Mouse (Mus musculus) hindbrain, postnatal 0 days (tissue): ENCODE results near the gene Metap2. TPM values are rescaled to one million over a fixed set of nuclear protein-coding genes. Genes with fewer than 3 reads are reported as not detected.
A peak's percentile ranks its signal among the peaks of the same experiment; 100 is the strongest.

ENCODE experiments used
- ATAC-seq: fragments of 200-750 bp; cut with Nextera tagmentation; 2 replicates; pipeline ENCODE4 v1.8.0; 2017; ENCODE audit warnings: mild to moderate bottlenecking, moderate TSS enrichment, moderate library complexity
- DNase-seq: peaks from one replicate; pipeline ENCODE4 v3.0.0-alpha.2; 2015; ENCODE audit warnings: low spot score
- H3K27ac ChIP-seq: fragments of 300-500 bp; sonication (generic); 2 replicates; pipeline ENCODE4 v1.5.1; 2014; ENCODE audit warnings: mild to moderate bottlenecking
- H3K27me3 ChIP-seq: fragments of 300-500 bp; sonication (generic); 2 replicates; pipeline ENCODE4 v1.6.1; 2014; ENCODE audit warnings: low read length, mixed read lengths; ENCODE audit not compliant: insufficient read depth
- H3K36me3 ChIP-seq: fragments of 300-500 bp; sonication (generic); 2 replicates; pipeline ENCODE4 v1.6.1; 2014; ENCODE audit warnings: low read length, mixed read lengths; ENCODE audit not compliant: insufficient read depth
- H3K4me1 ChIP-seq: fragments of 300-500 bp; sonication (generic); 2 replicates; pipeline ENCODE4 v1.6.1; 2014; ENCODE audit warnings: antibody characterized with exemption, low read length, mixed read lengths; ENCODE audit not compliant: insufficient read depth
- H3K4me2 ChIP-seq: fragments of 300-500 bp; sonication (generic); 2 replicates; pipeline ENCODE4 v1.6.1; 2014; ENCODE audit warnings: low read depth, mild to moderate bottlenecking, low read length, moderate library complexity, mixed read lengths
- H3K4me3 ChIP-seq: fragments of 300-500 bp; sonication (generic); 2 replicates; pipeline ENCODE4 v1.5.1; 2014; ENCODE audit warnings: low read length
- H3K9ac ChIP-seq: fragments of 300-500 bp; sonication (generic); replicated peaks from 2 replicates; pipeline ENCODE4 v1.6.1; 2014; ENCODE audit warnings: mild to moderate bottlenecking, low read length, moderate library complexity, mixed read lengths
- H3K9me3 ChIP-seq: fragments of 300-500 bp; sonication (generic); 2 replicates; pipeline ENCODE4 v1.6.1; 2016; ENCODE audit warnings: low read length, mixed read lengths
- CTCF ChIP-seq: IDR thresholded peaks from 2 replicates; pipeline ENCODE4 v1.5.1; 2016; ENCODE audit warnings: antibody characterized with exemption, control low read depth, low read depth
- WGBS: fragments of 180-500 bp; shearing (Covaris S2); extraction: QIAGEN DNeasy Blood & Tissue Kit; methylation state at CpG from one replicate; pipeline ENCODE4 v1.1.7; 2014; 5-methylcytosine and 5-hydroxymethylcytosine counted together
- polyA plus RNA-seq: library from polyadenylated mRNA; unstranded; fragments of >200 nt; fragmentation: Nextera tagmentation; extraction: Ambion mirVana; gene quantifications from 2 replicates; pipeline ENCODE4 v1.2.1, GENCODE M21; 2015
- total RNA-seq: library from RNA; depleted of rRNA; stranded (reverse); fragments of >200 nt; gene quantifications from 2 replicates; pipeline ENCODE4 v1.2.3, GENCODE M21; 2014; rRNA removed

The Metap2 gene
- total RNA-seq (35.0 and 50.7 TPM in 2 replicates), polyA plus RNA-seq (158 and 171 TPM in 2 replicates)

GRCm38 (mm10) chr10:93897043-93897646, at the start of gene Metap2:
TSS of gene Metap2 (minus strand) at chr10:93897093.
- H3K4me3 ChIP-seq = no peak within 1 kb of the TSS
- peak; percentile 30 for DNase-seq
- WGBS = 58% methylated on average over 7 of the region's 7 CpGs

GRCm38 (mm10) chr10:93945843-93946499, 49.1 kb upstream of the Metap2 start:
- no peak overlapping the region for H3K9ac ChIP-seq
- no peak for TF ChIP-seq CTCF
- no peaks in the 10 kb centered on the region for H3K27me3 ChIP-seq
- H3K4me3 ChIP-seq = no peak overlapping the region
- peaks cover 4% of the 10 kb centered on the region; the same call in 1 of the 2 replicates for H3K4me1 ChIP-seq
- H3K9me3 ChIP-seq = no peaks in the 10 kb centered on the region
- WGBS = 57% methylated on average over 9 of the region's 9 CpGs
- peak; percentile 32 for ATAC-seq
- peak; percentile 13 for DNase-seq
- H3K4me2 ChIP-seq = no peak overlapping the region
- H3K27ac ChIP-seq = peak overlapping the region; percentile 27; the same call in 1 of the 2 replicates
- no peaks in the 10 kb centered on the region for H3K36me3 ChIP-seq

More at GRCm38 (mm10) chr10:93897043-93897646, at the start of gene Metap2:
- Histone ChIP-seq H3K27me3 (no peaks in the 10 kb centered on the region), H3K9me3 (no peaks in the 10 kb centered on the region), H3K4me2 (no peak within 1 kb of the TSS), H3K27ac (no peak within 1 kb of the TSS), H3K9ac (no peak within 1 kb of the TSS), H3K4me1 (no peaks in the 10 kb centered on the region), H3K36me3 (no peaks in the 10 kb centered on the region)
- peak; percentile 34; the same call in 1 of the 2 replicates for TF ChIP-seq CTCF
- ATAC-seq = no peak

GRCm38 (mm10) chr10:93945364-93945763, 48.5 kb upstream of the Metap2 start:
- H3K36me3 ChIP-seq = no peaks in the 10 kb centered on the region
- ATAC-seq (peak; percentile 88), DNase-seq (peak; percentile 87)
- peak overlapping the region; percentile 27; the same call in 1 of the 2 replicates for H3K27ac ChIP-seq
- H3K4me3 ChIP-seq = no peak overlapping the region
- no peak overlapping the region for H3K4me2 ChIP-seq
- H3K9me3 ChIP-seq = no peaks in the 10 kb centered on the region
- WGBS = 17% methylated on average over 4 of the region's 4 CpGs
- H3K4me1 ChIP-seq = peaks cover 4% of the 10 kb centered on the region; the same call in 1 of the 2 replicates
- no peaks in the 10 kb centered on the region for H3K27me3 ChIP-seq
- peak; percentile 92 for TF ChIP-seq CTCF
- no peak overlapping the region for H3K9ac ChIP-seq

GRCm38 (mm10) chr10:93944241-93944640, 47.3 kb upstream of the Metap2 start:
- H3K9me3 ChIP-seq = no peaks in the 10 kb centered on the region
- no peaks in the 10 kb centered on the region for H3K36me3 ChIP-seq
- no peak for TF ChIP-seq CTCF
- H3K4me2 ChIP-seq = no peak overlapping the region
- no peak overlapping the region for H3K9ac ChIP-seq
- peaks cover 4% of the 10 kb centered on the region; the same call in 1 of the 2 replicates for H3K4me1 ChIP-seq
- DNase-seq (no peak), ATAC-seq (no peak)
- no peak overlapping the region for H3K27ac ChIP-seq
- WGBS = 42% methylated on average over 5 of the region's 5 CpGs
- no peaks in the 10 kb centered on the region for H3K27me3 ChIP-seq
- no peak overlapping the region for H3K4me3 ChIP-seq

DNA sequence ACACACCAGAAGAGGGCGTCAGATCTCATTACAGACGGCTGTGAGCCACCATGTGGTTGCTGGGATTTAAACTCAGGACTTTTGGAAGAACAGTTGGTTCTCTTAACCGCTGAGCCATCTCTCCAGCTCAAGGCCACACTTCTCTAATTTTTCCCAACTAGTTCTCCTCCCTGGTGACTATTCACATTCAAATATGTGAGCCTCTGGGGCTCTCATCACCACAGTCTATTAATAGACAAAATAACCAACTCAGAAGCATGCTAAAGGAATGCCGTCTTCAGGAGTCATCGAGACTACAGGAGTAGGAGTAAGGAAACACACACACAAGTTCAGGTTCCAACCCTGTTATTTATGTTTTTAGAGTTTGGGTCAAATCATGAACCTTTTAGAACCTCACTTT, 43.4 kb upstream of the Metap2 start:
- DNase-seq = no peak
- H3K9ac ChIP-seq = no peak overlapping the region
- no peaks in the 10 kb centered on the region for H3K36me3 ChIP-seq
- WGBS = 77% methylated on average over 5 of the region's 5 CpGs
- ATAC-seq = no peak
- H3K27me3 ChIP-seq = no peaks in the 10 kb centered on the region
- no peaks in the 10 kb centered on the region for H3K9me3 ChIP-seq
- H3K4me2 ChIP-seq = no peak overlapping the region
- H3K4me1 ChIP-seq = no peaks in the 10 kb centered on the region
- TF ChIP-seq CTCF = no peak
- H3K4me3 ChIP-seq = no peak overlapping the region
- no peak overlapping the region for H3K27ac ChIP-seq

GRCm38 (mm10) chr10:93939676-93940075, 42.8 kb upstream of the Metap2 start:
- Histone ChIP-seq H3K4me1 (no peaks in the 10 kb centered on the region), H3K9ac (no peak overlapping the region), H3K4me3 (no peak overlapping the region), H3K27ac (no peak overlapping the region), H3K36me3 (no peaks in the 10 kb centered on the region), H3K4me2 (no peak overlapping the region), H3K9me3 (no peaks in the 10 kb centered on the region), H3K27me3 (no peaks in the 10 kb centered on the region)
- WGBS = 81% methylated on average over 8 of the region's 8 CpGs
- no peak for ATAC-seq
- no peak for TF ChIP-seq CTCF
- no peak for DNase-seq
